20 mouse cellular contexts compared by ENCODE assay signal in the genomic region with DNA sequence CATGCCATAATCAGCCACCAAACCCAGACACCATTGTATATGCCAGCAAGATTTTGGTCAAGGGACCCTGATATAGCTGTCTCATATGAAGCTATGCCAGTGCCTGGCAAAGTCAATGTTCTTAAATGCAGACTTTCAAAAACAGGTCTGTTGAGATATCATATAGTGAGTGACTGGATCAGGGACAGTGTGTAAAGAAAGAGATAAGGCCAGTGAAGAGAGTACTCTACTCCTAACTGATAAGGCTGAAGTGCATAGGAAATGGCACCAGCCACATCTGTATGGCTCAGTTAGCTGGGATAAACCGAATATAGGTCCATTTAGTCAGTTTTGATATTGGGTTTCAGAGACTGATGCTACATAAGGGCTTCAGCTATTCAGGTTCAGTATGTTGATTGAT. TPM values are rescaled to one million over a fixed set of nuclear protein-coding genes. Genes with fewer than 3 reads are reported as not detected.
"Had no signal": no experiment of that assay in that cellular context is flagged by ENCODE, and none has a peak within 500 bp of the region (broad histone marks: within the 10 kb centered on the region; RNA-seq: fewer than 3 reads in every experiment).

No protein-coding gene starts in this region.

- H3K4me2 ChIP-seq: liver, embryonic 15.5 days; lung, embryonic 15.5 days; midbrain, embryonic 11.5 days; midbrain, embryonic 13.5 days; midbrain, embryonic 15.5 days; neural tube, embryonic 12.5 days; stomach, embryonic 15.5 days had no signal

- H3K4me3 ChIP-seq: liver, embryonic 15.5 days; lung, embryonic 15.5 days; midbrain, embryonic 13.5 days; midbrain, embryonic 15.5 days; neural tube, embryonic 12.5 days; stomach, embryonic 15.5 days had no signal

- H3K9ac ChIP-seq: liver, embryonic 15.5 days; lung, embryonic 15.5 days; midbrain, embryonic 13.5 days; midbrain, embryonic 15.5 days; neural tube, embryonic 12.5 days; stomach, embryonic 15.5 days had no signal

- DNase-seq: lung, adult 2 months; lung, postnatal 14 days; lung, postnatal 36 days; right cerebral cortex, postnatal 14 days; thymus, adult 2 months; thymus, postnatal 25 days; thymus, postnatal 4 days had no signal

- ATAC-seq: lung, postnatal 0 days; midbrain, embryonic 13.5 days; midbrain, embryonic 15.5 days had no signal

- H3K27me3 ChIP-seq: liver, embryonic 15.5 days; lung, embryonic 15.5 days; midbrain, embryonic 13.5 days; midbrain, embryonic 15.5 days; neural tube, embryonic 12.5 days; stomach, embryonic 15.5 days had no signal

- H3K4me1 ChIP-seq: liver, embryonic 15.5 days; lung, embryonic 15.5 days; midbrain, embryonic 13.5 days; midbrain, embryonic 15.5 days; neural tube, embryonic 12.5 days; stomach, embryonic 15.5 days had no signal

- H3K27ac ChIP-seq: liver, embryonic 15.5 days; lung, embryonic 15.5 days; macrophage; midbrain, embryonic 13.5 days; midbrain, embryonic 15.5 days; neural tube, embryonic 12.5 days; stomach, embryonic 15.5 days; stomach, postnatal 0 days had no signal

- H3K36me3 ChIP-seq: liver, embryonic 15.5 days; lung, embryonic 15.5 days; midbrain, embryonic 13.5 days; midbrain, embryonic 15.5 days; neural tube, embryonic 12.5 days; stomach, embryonic 15.5 days had no signal

- H3K9me3 ChIP-seq: liver, embryonic 15.5 days; lung, embryonic 15.5 days; midbrain, embryonic 13.5 days; midbrain, embryonic 15.5 days; neural tube, embryonic 12.5 days; stomach, embryonic 15.5 days had no signal

RNA-seq across cellular contexts. Expression of gene 5430427O19Rik, which starts 31.0 kb away (rescaled TPM):
- total RNA-seq: midbrain, postnatal 0 days had no signal
- polyA plus RNA-seq: midbrain, embryonic 15.5 days; midbrain, postnatal 0 days; neural tube, embryonic 14.5 days; testis, adult 2 months had no signal
